Mouse (Mus musculus): Measurements from ENCODE around the gene Masp2. TPM values are rescaled to one million over a fixed set of nuclear protein-coding genes. Genes with fewer than 3 reads are reported as not detected.

The Masp2 gene
- polyA plus RNA-seq, 1 experiment from 2014 or later: 0.51 TPM

DNA sequence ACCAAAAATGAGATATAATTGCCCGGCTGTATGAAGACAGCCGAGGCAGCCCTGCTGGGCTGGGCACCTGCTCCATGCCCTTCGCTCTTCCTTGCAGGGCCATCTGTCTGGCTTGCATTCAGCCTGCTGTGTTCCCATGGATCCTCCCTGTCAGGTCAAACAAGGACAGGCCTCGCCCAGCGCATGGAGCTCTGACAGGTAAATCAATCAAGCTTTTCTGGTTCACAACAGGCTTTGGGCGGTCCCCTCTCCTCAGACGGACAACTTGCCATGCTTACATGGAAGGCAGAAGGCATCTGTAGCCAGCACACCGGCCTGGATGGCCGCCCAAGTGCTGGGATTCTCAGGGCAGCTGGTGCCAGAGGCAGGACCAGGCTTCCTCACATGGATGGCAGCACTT is 48.7 kb downstream of the Masp2 start:
- no peak overlapping the region for H3K9ac ChIP-seq (replicated peaks; ENCODE audit: low read length)
- H3K4me2 ChIP-seq (ENCODE audit: low read length): no peak overlapping the region
- H3K9me3 ChIP-seq (ENCODE audit: control insufficient read depth, low read length): no peaks in the 10 kb centered on the region
- H3K27ac ChIP-seq (replicated peaks; ENCODE audit: low read depth, low read length): no peak overlapping the region
- H3K4me3 ChIP-seq (replicated peaks; ENCODE audit: low read depth, low read length): no peak overlapping the region
- ATAC-seq (ENCODE audit: low FRiP score, low TSS enrichment) (no peak), DNase-seq (no peak)
- H3K4me1 ChIP-seq (ENCODE audit: control insufficient read depth, insufficient read depth, low read length): no peaks in the 10 kb centered on the region
- 76% methylated on average over 9 of the region's 9 CpGs for WGBS
- no peaks in the 10 kb centered on the region for H3K27me3 ChIP-seq (ENCODE audit: control insufficient read depth, insufficient read depth, low read length)
- H3K36me3 ChIP-seq (ENCODE audit: control insufficient read depth, insufficient read depth, low read length): no peaks in the 10 kb centered on the region

DNA sequence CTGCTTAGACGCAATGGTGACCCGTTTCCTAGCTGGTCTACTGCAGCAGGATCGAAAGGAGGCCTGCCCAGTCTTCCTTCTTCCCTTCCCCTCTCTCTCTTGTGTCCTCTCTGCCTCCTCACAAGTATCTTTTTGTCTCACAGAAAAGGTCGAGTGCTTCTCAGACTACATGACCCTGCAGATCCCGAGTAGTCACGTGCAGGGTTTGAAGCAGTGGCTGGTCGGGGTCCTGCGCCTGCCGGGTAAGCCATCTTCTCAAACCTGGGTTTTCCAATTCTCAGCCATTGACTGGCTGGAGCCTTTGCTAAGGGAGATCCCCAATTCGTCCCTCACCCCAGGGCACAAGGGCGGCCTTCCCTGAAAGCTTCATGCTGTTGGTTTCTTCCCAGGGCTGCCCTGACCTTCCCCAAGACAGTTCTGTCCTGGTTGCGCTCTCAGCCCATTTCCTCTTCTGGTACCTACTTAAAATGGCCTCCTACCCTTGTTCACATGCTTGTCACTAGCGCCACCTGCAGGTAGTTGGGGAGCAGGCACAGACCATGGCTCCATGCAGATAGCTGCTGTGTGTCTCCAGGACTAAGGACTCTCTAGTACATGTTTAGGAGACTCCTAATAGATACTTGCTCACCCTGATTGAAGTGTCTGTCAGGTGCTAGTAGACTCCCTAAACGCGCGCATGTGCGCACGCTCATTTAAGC is 52.5 kb downstream of the Masp2 start:
- DNase-seq (peak; percentile 33), ATAC-seq (ENCODE audit: low FRiP score, low TSS enrichment) (no peak)
- Histone ChIP-seq H3K36me3 (ENCODE audit: control insufficient read depth, insufficient read depth, low read length) (no peaks in the 10 kb centered on the region), H3K9me3 (ENCODE audit: control insufficient read depth, low read length) (no peaks in the 10 kb centered on the region), H3K4me1 (ENCODE audit: control insufficient read depth, insufficient read depth, low read length) (no peaks in the 10 kb centered on the region), H3K27me3 (ENCODE audit: control insufficient read depth, insufficient read depth, low read length) (no peaks in the 10 kb centered on the region), H3K4me2 (ENCODE audit: low read length) (no peak overlapping the region), H3K27ac (replicated peaks; ENCODE audit: low read depth, low read length) (no peak overlapping the region), H3K9ac (replicated peaks; ENCODE audit: low read length) (no peak overlapping the region), H3K4me3 (replicated peaks; ENCODE audit: low read depth, low read length) (no peak overlapping the region)
- WGBS: 88% methylated on average over 18 of the region's 18 CpGs

GRCm38 (mm10) chr4:148656691-148657258 is 54.4 kb downstream of the Masp2 start:
- peaks cover under 1% of the 10 kb centered on the region; the same call in 1 of the 2 replicates for H3K4me1 ChIP-seq (ENCODE audit: control insufficient read depth, insufficient read depth, low read length)
- no peaks in the 10 kb centered on the region for H3K9me3 ChIP-seq (ENCODE audit: control insufficient read depth, low read length)
- no peaks in the 10 kb centered on the region for H3K27me3 ChIP-seq (ENCODE audit: control insufficient read depth, insufficient read depth, low read length)
- no peak overlapping the region for H3K9ac ChIP-seq (replicated peaks; ENCODE audit: low read length)
- H3K4me3 ChIP-seq (replicated peaks; ENCODE audit: low read depth, low read length): no peak overlapping the region
- no peak overlapping the region for H3K4me2 ChIP-seq (ENCODE audit: low read length)
- no peaks in the 10 kb centered on the region for H3K36me3 ChIP-seq (ENCODE audit: control insufficient read depth, insufficient read depth, low read length)
- no peak overlapping the region for H3K27ac ChIP-seq (replicated peaks; ENCODE audit: low read depth, low read length)
- ATAC-seq (ENCODE audit: low FRiP score, low TSS enrichment) (no peak), DNase-seq (no peak)
- 45% methylated on average over 15 of the region's 15 CpGs for WGBS

- no peak for ATAC-seq (ENCODE audit: low FRiP score, low TSS enrichment)
- H3K27ac ChIP-seq (replicated peaks; ENCODE audit: low read depth, low read length): no peak overlapping the region
- H3K4me3 ChIP-seq (replicated peaks; ENCODE audit: low read depth, low read length): no peak overlapping the region
- H3K9ac ChIP-seq (replicated peaks; ENCODE audit: low read length): no peak overlapping the region
- H3K4me2 ChIP-seq (ENCODE audit: low read length): no peak overlapping the region
- peaks cover 9% of the 10 kb centered on the region; the same call in 1 of the 2 replicates for H3K4me1 ChIP-seq (ENCODE audit: control insufficient read depth, insufficient read depth, low read length)
- H3K36me3 ChIP-seq (ENCODE audit: control insufficient read depth, insufficient read depth, low read length): no peaks in the 10 kb centered on the region
- no peaks in the 10 kb centered on the region for H3K9me3 ChIP-seq (ENCODE audit: control insufficient read depth, low read length)
- WGBS: 93% methylated on average over 13 of the region's 13 CpGs
- DNase-seq: no peak
- H3K27me3 ChIP-seq (ENCODE audit: control insufficient read depth, insufficient read depth, low read length): no peaks in the 10 kb centered on the region
Observed at GRCm38 (mm10) chr4:148657776-148658175, 55.4 kb downstream of the Masp2 start.

DNA sequence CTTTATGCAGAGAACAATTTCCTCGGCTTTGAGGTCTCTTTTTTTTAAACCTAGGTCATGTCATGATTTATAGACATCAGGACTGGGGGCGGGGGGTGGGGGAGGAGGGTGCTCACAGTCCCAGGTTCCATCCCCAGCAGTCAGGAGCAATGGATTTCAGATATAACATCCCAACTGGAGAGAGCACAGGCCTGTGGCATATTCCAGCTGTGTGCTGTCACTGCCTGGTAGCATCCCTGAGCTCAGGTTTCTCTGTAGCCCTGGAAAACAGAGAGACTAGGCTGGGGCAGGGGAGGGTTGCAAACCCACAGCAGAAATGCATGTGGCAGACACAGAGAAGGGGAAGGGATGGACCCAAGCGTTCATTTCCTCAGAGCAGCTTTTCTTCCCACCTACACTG is 57.8 kb downstream of the Masp2 start:
- Histone ChIP-seq H3K9me3 (ENCODE audit: control insufficient read depth, low read length) (no peaks in the 10 kb centered on the region), H3K4me3 (replicated peaks; ENCODE audit: low read depth, low read length) (no peak overlapping the region), H3K27me3 (ENCODE audit: control insufficient read depth, insufficient read depth, low read length) (no peaks in the 10 kb centered on the region), H3K4me2 (ENCODE audit: low read length) (no peak overlapping the region), H3K27ac (replicated peaks; ENCODE audit: low read depth, low read length) (no peak overlapping the region), H3K9ac (replicated peaks; ENCODE audit: low read length) (no peak overlapping the region), H3K36me3 (ENCODE audit: control insufficient read depth, insufficient read depth, low read length) (no peaks in the 10 kb centered on the region), H3K4me1 (ENCODE audit: control insufficient read depth, insufficient read depth, low read length) (peaks cover 9% of the 10 kb centered on the region; the same call in 1 of the 2 replicates)
- 70% methylated on average over 3 of the region's 3 CpGs for WGBS
- no peak for ATAC-seq (ENCODE audit: low FRiP score, low TSS enrichment)
- no peak for DNase-seq

GRCm38 (mm10) chr4:148662168-148662965 is 60.0 kb downstream of the Masp2 start:
- 35% methylated on average over 21 of the region's 21 CpGs for WGBS
- peak; percentile 88 for DNase-seq
- Histone ChIP-seq H3K27ac (replicated peaks; ENCODE audit: low read depth, low read length) (no peak overlapping the region), H3K4me1 (ENCODE audit: control insufficient read depth, insufficient read depth, low read length) (peaks cover 9% of the 10 kb centered on the region; the same call in 1 of the 2 replicates), H3K9ac (replicated peaks; ENCODE audit: low read length) (no peak overlapping the region), H3K27me3 (ENCODE audit: control insufficient read depth, insufficient read depth, low read length) (no peaks in the 10 kb centered on the region), H3K4me2 (ENCODE audit: low read length) (peak overlapping the region; percentile 36), H3K4me3 (replicated peaks; ENCODE audit: low read depth, low read length) (no peak overlapping the region), H3K36me3 (ENCODE audit: control insufficient read depth, insufficient read depth, low read length) (no peaks in the 10 kb centered on the region), H3K9me3 (ENCODE audit: control insufficient read depth, low read length) (no peaks in the 10 kb centered on the region)
- ATAC-seq (ENCODE audit: low FRiP score, low TSS enrichment): no peak

DNA sequence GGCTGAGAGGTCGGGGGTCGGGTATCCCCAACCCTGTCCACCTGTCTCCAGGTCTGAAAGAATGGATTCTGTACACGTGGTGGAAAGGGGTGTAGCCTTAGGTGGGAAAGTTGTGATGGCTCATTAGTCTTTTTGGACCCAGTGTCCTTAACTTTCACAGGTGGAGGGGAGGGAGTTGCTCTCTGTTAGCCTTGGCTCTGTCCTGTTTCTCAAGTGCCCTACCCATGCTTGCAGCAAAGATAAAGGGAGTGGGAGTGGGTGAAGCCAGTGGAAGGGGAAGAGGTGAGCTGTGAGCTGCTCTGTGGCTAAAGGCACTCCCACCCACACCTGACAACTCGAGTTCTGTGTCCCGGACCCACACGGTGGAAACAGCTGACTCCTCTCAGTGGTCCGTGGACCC is 61.0 kb downstream of the Masp2 start:
- Histone ChIP-seq H3K9me3 (ENCODE audit: control insufficient read depth, low read length) (no peaks in the 10 kb centered on the region), H3K4me3 (replicated peaks; ENCODE audit: low read depth, low read length) (no peak overlapping the region), H3K36me3 (ENCODE audit: control insufficient read depth, insufficient read depth, low read length) (no peaks in the 10 kb centered on the region), H3K4me1 (ENCODE audit: control insufficient read depth, insufficient read depth, low read length) (peaks cover 9% of the 10 kb centered on the region; the same call in 1 of the 2 replicates), H3K9ac (replicated peaks; ENCODE audit: low read length) (no peak overlapping the region), H3K27ac (replicated peaks; ENCODE audit: low read depth, low read length) (no peak overlapping the region), H3K27me3 (ENCODE audit: control insufficient read depth, insufficient read depth, low read length) (no peaks in the 10 kb centered on the region), H3K4me2 (ENCODE audit: low read length) (no peak overlapping the region)
- DNase-seq (no peak), ATAC-seq (ENCODE audit: low FRiP score, low TSS enrichment) (no peak)
- WGBS: 77% methylated on average over 7 of the region's 7 CpGs

- Histone ChIP-seq H3K27me3 (ENCODE audit: control insufficient read depth, insufficient read depth, low read length) (no peaks in the 10 kb centered on the region), H3K4me2 (ENCODE audit: low read length) (no peak overlapping the region), H3K4me1 (ENCODE audit: control insufficient read depth, insufficient read depth, low read length) (peaks cover 9% of the 10 kb centered on the region; the same call in 1 of the 2 replicates), H3K9me3 (ENCODE audit: control insufficient read depth, low read length) (no peaks in the 10 kb centered on the region), H3K27ac (replicated peaks; ENCODE audit: low read depth, low read length) (no peak overlapping the region), H3K9ac (replicated peaks; ENCODE audit: low read length) (no peak overlapping the region), H3K36me3 (ENCODE audit: control insufficient read depth, insufficient read depth, low read length) (no peaks in the 10 kb centered on the region), H3K4me3 (replicated peaks; ENCODE audit: low read depth, low read length) (no peak overlapping the region)
- no peak for ATAC-seq (ENCODE audit: low FRiP score, low TSS enrichment)
- no peak for DNase-seq
- WGBS: 50% methylated on average over 6 of the region's 6 CpGs
Observed at GRCm38 (mm10) chr4:148664021-148664420, 61.7 kb downstream of the Masp2 start.

All from midbrain, embryonic 14.5 days (tissue).